Mouse (Mus musculus): Measurements from ENCODE around the gene Prpf4. TPM values are rescaled to one million over a fixed set of nuclear protein-coding genes. Genes with fewer than 3 reads are reported as not detected.

The Prpf4 gene
- polyA plus RNA-seq, 1 experiment from 2014 or later: 18.7 TPM

- ATAC-seq: no peak
- Histone ChIP-seq H3K4me1 (replicated peaks) (no peaks in the 10 kb centered on the region), H3K27me3 (replicated peaks) (no peaks in the 10 kb centered on the region), H3K4me3 (replicated peaks) (no peak overlapping the region), H3K36me3 (no peaks in the 10 kb centered on the region), H3K27ac (no peak overlapping the region), H3K9me3 (no peaks in the 10 kb centered on the region), H3K9ac (no peak overlapping the region), H3K4me2 (replicated peaks) (no peak overlapping the region)
- WGBS: 53% methylated on average over 1 of the region's 1 CpGs
Observed at GRCm38 (mm10) chr4:62372410-62372809, 36.2 kb upstream of the Prpf4 start.

GRCm38 (mm10) chr4:62372818-62373520 lies 35.6 kb upstream of the Prpf4 start:
- H3K36me3 ChIP-seq: no peaks in the 10 kb centered on the region
- H3K4me1 ChIP-seq (replicated peaks): no peaks in the 10 kb centered on the region
- H3K9ac ChIP-seq: no peak overlapping the region
- H3K27ac ChIP-seq: no peak overlapping the region
- no peak for ATAC-seq
- H3K9me3 ChIP-seq: no peaks in the 10 kb centered on the region
- H3K27me3 ChIP-seq (replicated peaks): no peaks in the 10 kb centered on the region
- H3K4me3 ChIP-seq (replicated peaks): no peak overlapping the region
- no peak overlapping the region for H3K4me2 ChIP-seq (replicated peaks)
- 79% methylated on average over 9 of the region's 9 CpGs for WGBS

- Histone ChIP-seq H3K4me1 (replicated peaks) (no peaks in the 10 kb centered on the region), H3K4me3 (replicated peaks) (no peak overlapping the region), H3K4me2 (replicated peaks) (no peak overlapping the region), H3K27me3 (replicated peaks) (no peaks in the 10 kb centered on the region), H3K9ac (no peak overlapping the region), H3K27ac (no peak overlapping the region), H3K36me3 (no peaks in the 10 kb centered on the region), H3K9me3 (no peaks in the 10 kb centered on the region)
- WGBS: 57% methylated on average over 7 of the region's 7 CpGs
- ATAC-seq: no peak
Observed at GRCm38 (mm10) chr4:62373668-62374067, 34.9 kb upstream of the Prpf4 start.

DNA sequence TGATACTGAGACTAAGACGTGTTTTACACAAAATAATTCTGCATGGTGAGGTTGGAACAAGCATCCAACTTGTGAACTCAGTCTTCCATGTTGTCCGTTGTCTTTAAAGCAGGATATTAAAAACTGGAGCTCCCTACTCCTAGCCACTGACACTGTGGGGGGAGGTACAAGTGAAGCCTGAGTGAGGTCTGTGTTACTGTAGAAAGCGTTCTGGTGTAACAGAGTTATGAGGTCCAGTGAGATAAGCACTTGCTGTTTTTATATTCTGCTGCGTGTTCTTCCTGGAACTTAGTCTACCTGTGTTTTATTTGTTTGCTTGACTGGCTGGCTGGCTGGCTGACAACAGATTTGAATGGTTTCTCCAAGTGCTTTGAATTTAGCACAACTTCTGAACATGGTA lies 34.3 kb upstream of the Prpf4 start:
- no peak overlapping the region for H3K9ac ChIP-seq
- H3K27ac ChIP-seq: no peak overlapping the region
- H3K9me3 ChIP-seq: no peaks in the 10 kb centered on the region
- no peak overlapping the region for H3K4me2 ChIP-seq (replicated peaks)
- H3K4me3 ChIP-seq (replicated peaks): no peak overlapping the region
- no peaks in the 10 kb centered on the region for H3K27me3 ChIP-seq (replicated peaks)
- no peaks in the 10 kb centered on the region for H3K36me3 ChIP-seq
- ATAC-seq: no peak
- 59% methylated on average over 4 of the region's 4 CpGs for WGBS
- no peaks in the 10 kb centered on the region for H3K4me1 ChIP-seq (replicated peaks)

- no peak overlapping the region for H3K9ac ChIP-seq
- no peak overlapping the region for H3K27ac ChIP-seq
- no peak overlapping the region for H3K4me3 ChIP-seq (replicated peaks)
- H3K27me3 ChIP-seq (replicated peaks): no peaks in the 10 kb centered on the region
- no peaks in the 10 kb centered on the region for H3K9me3 ChIP-seq
- 94% methylated on average over 2 of the region's 2 CpGs for WGBS
- no peaks in the 10 kb centered on the region for H3K36me3 ChIP-seq
- H3K4me2 ChIP-seq (replicated peaks): no peak overlapping the region
- ATAC-seq: no peak
- H3K4me1 ChIP-seq (replicated peaks): 0 out of 2 replicates have a peak, but pooled peaks cover 3% of the 10 kb centered on the region
Observed at GRCm38 (mm10) chr4:62376123-62376522, 32.5 kb upstream of the Prpf4 start.

DNA sequence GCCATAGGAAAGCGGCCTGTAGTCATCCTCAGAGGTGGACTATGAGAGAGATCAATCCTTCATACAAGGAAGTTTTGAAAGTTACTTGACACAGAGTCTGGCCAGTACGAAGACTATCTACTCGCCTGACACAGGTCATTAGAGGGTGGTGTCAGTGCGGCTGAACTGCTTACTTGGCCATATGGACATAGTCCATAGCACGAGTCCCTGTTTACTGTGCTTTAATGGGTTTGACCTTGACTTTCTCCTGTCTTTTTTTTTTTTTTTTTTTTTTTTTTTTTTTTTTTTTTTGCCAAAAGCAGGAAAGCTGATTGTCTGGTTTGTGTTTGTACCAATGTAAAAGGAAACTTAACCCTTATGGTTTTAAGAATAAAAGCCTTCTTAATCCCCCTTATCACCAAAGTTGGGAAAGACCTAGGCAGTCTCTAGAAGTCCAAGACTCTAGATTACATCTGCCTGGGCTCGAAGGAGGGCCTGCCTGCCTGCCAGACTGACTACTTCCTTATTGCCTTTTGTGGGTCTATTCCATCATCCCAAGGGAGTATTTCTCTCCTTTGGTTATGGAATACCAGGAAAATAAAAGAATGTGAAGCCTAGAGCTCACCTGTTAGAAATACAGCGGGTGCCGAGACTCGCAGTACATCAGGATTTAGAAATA lies 28.7 kb upstream of the Prpf4 start:
- peak; percentile 60 for ATAC-seq
- H3K36me3 ChIP-seq: no peaks in the 10 kb centered on the region
- no peak overlapping the region for H3K9ac ChIP-seq
- 0 out of 2 replicates have a peak, but pooled peaks cover 3% of the 10 kb centered on the region for H3K4me1 ChIP-seq (replicated peaks)
- no peaks in the 10 kb centered on the region for H3K27me3 ChIP-seq (replicated peaks)
- 53% methylated on average over 9 of the region's 9 CpGs for WGBS
- H3K9me3 ChIP-seq: no peaks in the 10 kb centered on the region
- H3K4me3 ChIP-seq (replicated peaks): no peak overlapping the region
- H3K4me2 ChIP-seq (replicated peaks): no peak overlapping the region
- H3K27ac ChIP-seq: no peak overlapping the region

DNA sequence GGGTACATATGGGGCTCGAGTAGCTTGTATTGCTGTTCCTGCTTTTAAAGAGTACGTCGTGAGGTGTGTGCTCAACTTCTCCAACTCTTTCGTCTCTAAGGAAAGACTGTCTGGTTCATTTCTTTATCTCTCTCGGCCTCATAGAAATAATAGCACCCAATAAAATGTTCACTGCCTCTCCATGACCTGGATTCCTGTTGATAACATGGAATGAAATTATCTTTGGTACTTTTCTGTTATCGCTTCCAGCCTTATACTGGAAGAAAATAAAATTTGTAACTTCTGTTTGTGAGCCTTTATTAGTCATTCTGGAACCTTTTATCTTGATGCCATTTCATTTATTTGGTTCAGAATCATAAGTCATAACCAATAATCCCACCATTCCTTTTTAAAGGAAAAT lies 25.4 kb upstream of the Prpf4 start:
- Histone ChIP-seq H3K4me1 (replicated peaks) (0 out of 2 replicates have a peak, but pooled peaks cover 3% of the 10 kb centered on the region), H3K4me2 (replicated peaks) (no peak overlapping the region), H3K9me3 (no peaks in the 10 kb centered on the region), H3K9ac (no peak overlapping the region), H3K27me3 (replicated peaks) (no peaks in the 10 kb centered on the region), H3K4me3 (replicated peaks) (no peak overlapping the region), H3K27ac (0 out of 2 replicates have a peak overlapping the region, but pooled peaks have one; percentile 3), H3K36me3 (no peaks in the 10 kb centered on the region)
- 71% methylated on average over 6 of the region's 6 CpGs for WGBS
- no peak for ATAC-seq

- Histone ChIP-seq H3K4me3 (replicated peaks) (no peak overlapping the region), H3K27ac (no peak overlapping the region), H3K4me2 (replicated peaks) (no peak overlapping the region), H3K4me1 (replicated peaks) (0 out of 2 replicates have a peak, but pooled peaks cover 3% of the 10 kb centered on the region), H3K27me3 (replicated peaks) (no peaks in the 10 kb centered on the region), H3K9me3 (no peaks in the 10 kb centered on the region), H3K36me3 (0 out of 2 replicates have a peak, but pooled peaks cover 5% of the 10 kb centered on the region), H3K9ac (no peak overlapping the region)
- WGBS: 57% methylated on average over 7 of the region's 7 CpGs
- ATAC-seq: peak; percentile 68
Observed at GRCm38 (mm10) chr4:62383752-62384151, 24.8 kb upstream of the Prpf4 start.

GRCm38 (mm10) chr4:62384159-62384558 lies 24.4 kb upstream of the Prpf4 start:
- no peak overlapping the region for H3K27ac ChIP-seq
- H3K9ac ChIP-seq: no peak overlapping the region
- WGBS: 58% methylated on average over 1 of the region's 1 CpGs
- no peaks in the 10 kb centered on the region for H3K27me3 ChIP-seq (replicated peaks)
- ATAC-seq: no peak
- H3K4me1 ChIP-seq (replicated peaks): 0 out of 2 replicates have a peak, but pooled peaks cover 3% of the 10 kb centered on the region
- 0 out of 2 replicates have a peak, but pooled peaks cover 6% of the 10 kb centered on the region for H3K36me3 ChIP-seq
- H3K4me2 ChIP-seq (replicated peaks): no peak overlapping the region
- no peaks in the 10 kb centered on the region for H3K9me3 ChIP-seq
- no peak overlapping the region for H3K4me3 ChIP-seq (replicated peaks)

DNA sequence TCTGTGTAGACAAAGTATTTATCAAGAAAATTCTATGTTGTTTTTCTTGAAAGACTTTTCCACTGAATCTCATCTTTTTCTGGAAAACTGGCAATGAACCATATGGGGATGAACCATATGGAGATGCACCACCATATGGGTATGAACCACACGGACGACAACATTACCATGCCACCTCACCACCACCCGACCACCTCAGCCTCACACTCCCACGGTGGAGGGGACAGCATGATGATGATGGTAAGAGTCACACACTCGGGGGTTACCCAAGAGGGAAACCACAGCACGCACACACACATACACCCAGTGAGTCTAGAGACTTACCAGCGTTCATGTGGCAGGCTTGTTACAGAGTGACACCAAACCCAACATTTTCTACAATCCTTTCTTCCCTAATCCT lies 23.2 kb upstream of the Prpf4 start:
- peaks cover 7% of the 10 kb centered on the region; the same call in 1 of the 2 replicates for H3K36me3 ChIP-seq
- no peak for ATAC-seq
- H3K27ac ChIP-seq: no peak overlapping the region
- no peak overlapping the region for H3K4me3 ChIP-seq (replicated peaks)
- no peak overlapping the region for H3K9ac ChIP-seq
- 0 out of 2 replicates have a peak, but pooled peaks cover 3% of the 10 kb centered on the region for H3K4me1 ChIP-seq (replicated peaks)
- no peaks in the 10 kb centered on the region for H3K9me3 ChIP-seq
- H3K4me2 ChIP-seq (replicated peaks): no peak overlapping the region
- H3K27me3 ChIP-seq (replicated peaks): no peaks in the 10 kb centered on the region
- WGBS: 95% methylated on average over 7 of the region's 7 CpGs

- H3K4me3 ChIP-seq (replicated peaks): no peak overlapping the region
- H3K9ac ChIP-seq: no peak overlapping the region
- H3K36me3 ChIP-seq: peaks cover 9% of the 10 kb centered on the region; the same call in 1 of the 2 replicates
- no peak overlapping the region for H3K4me2 ChIP-seq (replicated peaks)
- H3K27me3 ChIP-seq (replicated peaks): no peaks in the 10 kb centered on the region
- H3K4me1 ChIP-seq (replicated peaks): no peaks in the 10 kb centered on the region
- H3K9me3 ChIP-seq: no peaks in the 10 kb centered on the region
- ATAC-seq: peak; percentile 78
- WGBS: 72% methylated on average over 5 of the region's 5 CpGs
- no peak overlapping the region; the same call in 1 of the 2 replicates for H3K27ac ChIP-seq
Observed at GRCm38 (mm10) chr4:62389592-62390512, 18.7 kb upstream of the Prpf4 start.

GRCm38 (mm10) chr4:62391892-62392291 lies 16.7 kb upstream of the Prpf4 start:
- 84% methylated on average over 7 of the region's 7 CpGs for WGBS
- no peak for ATAC-seq

More at GRCm38 (mm10) chr4:62391892-62392291, 16.7 kb upstream of the Prpf4 start:
- Histone ChIP-seq H3K4me3 (replicated peaks) (no peak overlapping the region), H3K9ac (no peak overlapping the region), H3K27ac (no peak overlapping the region), H3K27me3 (replicated peaks) (no peaks in the 10 kb centered on the region), H3K4me1 (replicated peaks) (no peaks in the 10 kb centered on the region), H3K36me3 (peaks cover 19% of the 10 kb centered on the region), H3K4me2 (replicated peaks) (no peak overlapping the region), H3K9me3 (no peaks in the 10 kb centered on the region)

Measured in intestine, embryonic 15.5 days (tissue).